Mouse (Mus musculus) megakaryocyte progenitor cell, adult 5-6 weeks (primary cell): Measurements from ENCODE around the gene Nbdy. TPM values are rescaled to one million over a fixed set of nuclear protein-coding genes. Genes with fewer than 3 reads are reported as not detected.

Experiments used
- ATAC-seq: replicated peaks from 2 replicates; pipeline ENCODE4 v1.8.0; 2016; ENCODE audit warnings: mild to moderate bottlenecking, moderate TSS enrichment, inconsistent platforms; ENCODE audit not compliant: poor library complexity
- total RNA-seq, 2 experiments: library from RNA; stranded (forward) in 1 of 2; stranded (reverse) in 1 of 2; fragments of 157-497, 149-512 nt in 1 of 2; fragments of 200-1000 nt in 1 of 2; gene quantifications; 2 replicates each; pipeline versions ENCODE4 v1.2.3 to v1.2.4; 2015 to 2017

Gene Nbdy
- 63.4 and 84.6 TPM in 2 replicates for total RNA-seq (2015)
- 30.4 and 39.1 TPM in 2 replicates for total RNA-seq (2017)

GRCm38 (mm10) chrX:153723110-153723916 lies at the start of gene Nbdy:
Nbdy (plus strand) TSS chrX:153723590.
- ATAC-seq, result peak; percentile 99

- ATAC-seq, result peak; percentile 78
Measured at GRCm38 (mm10) chrX:153695782-153696395, 27.5 kb upstream of the Nbdy start, which contains the start of gene Kctd12b. Kctd12b (minus strand) TSS chrX:153696391.

DNA sequence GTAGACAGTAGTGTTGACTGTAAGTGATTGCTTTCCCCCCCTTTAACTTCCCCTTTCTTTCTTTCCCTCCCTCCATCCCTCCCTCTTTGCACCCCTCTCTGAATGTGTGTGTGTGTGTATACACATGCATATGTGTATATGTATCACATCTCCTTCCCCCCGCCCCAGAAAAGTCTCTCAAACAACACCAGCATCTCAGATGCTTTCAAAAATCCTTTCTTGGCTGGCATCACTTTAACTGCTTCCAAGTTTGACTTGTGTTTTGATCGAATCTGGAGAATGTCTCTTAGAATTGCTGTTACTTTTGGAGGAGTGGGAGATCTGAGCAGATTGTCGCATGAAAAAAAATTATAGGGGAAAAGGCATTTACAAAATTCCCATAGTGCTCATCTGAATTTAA lies 22.9 kb upstream of the Nbdy start:
- no peak for ATAC-seq

DNA sequence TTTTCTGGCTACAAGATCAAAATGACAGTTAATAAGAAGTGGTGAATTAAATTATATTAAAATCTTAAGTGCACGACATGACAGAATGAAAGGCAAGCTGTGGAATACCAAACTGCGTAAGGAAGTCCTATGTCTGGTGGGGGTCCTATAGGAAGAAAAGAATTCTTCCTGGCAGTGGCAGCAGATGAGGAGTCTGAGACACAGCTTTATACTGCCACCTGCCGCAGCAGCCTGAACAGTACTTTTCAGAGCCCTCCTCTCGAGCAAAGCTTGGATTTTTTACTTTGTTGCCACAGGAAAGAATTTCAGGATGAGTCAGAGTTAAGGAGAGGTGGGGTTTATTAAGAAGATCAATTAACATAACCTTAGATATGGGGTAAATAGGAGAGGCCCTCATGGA lies 15.7 kb upstream of the Nbdy start:
- ATAC-seq, result peak; percentile 58

DNA sequence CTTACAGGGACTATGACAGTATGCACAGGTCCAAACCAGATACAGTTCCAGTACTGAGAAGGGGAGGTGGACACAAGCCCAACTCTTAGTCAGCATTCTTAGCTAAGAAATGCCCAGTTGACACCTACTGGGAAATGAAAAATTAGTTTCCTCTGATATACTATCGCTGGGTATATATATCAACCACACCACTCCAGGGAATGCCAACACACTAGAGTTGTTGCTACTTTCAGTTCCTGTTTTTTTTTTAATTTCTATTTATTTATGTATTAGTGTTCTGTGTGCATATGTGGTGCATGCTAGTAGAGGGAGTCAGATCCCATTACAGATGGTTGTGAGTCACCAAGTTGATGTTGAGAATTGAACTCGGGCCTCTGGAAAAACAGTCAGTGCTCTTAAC lies 6.7 kb upstream of the Nbdy start:
- ATAC-seq, result peak; percentile 58

GRCm38 (mm10) chrX:153719602-153720001 lies 3.8 kb upstream of the Nbdy start:
- peak; percentile 77 for ATAC-seq

DNA sequence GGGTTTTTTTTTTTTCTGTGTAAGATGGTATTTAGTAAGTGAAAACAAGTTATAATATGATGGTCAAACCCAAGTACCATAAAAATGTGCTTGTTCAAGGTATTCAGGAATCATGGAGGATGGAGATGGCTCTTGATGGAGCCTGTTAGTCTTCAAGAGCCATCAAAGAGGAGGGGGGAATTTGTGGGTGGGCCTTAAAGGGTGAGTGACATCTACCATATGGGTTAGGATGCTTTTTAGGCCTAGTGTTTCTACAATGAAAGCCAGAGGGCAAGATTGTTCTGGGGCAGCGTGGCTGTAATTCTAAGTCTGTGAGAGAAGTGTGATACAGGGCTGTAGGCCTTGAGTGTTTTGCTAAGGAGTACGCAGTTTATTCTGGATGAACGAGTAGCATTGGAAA lies 1.0 kb downstream of the Nbdy start:
- ATAC-seq, result 0 out of 2 replicates have a peak, but pooled peaks have one; percentile 10

GRCm38 (mm10) chrX:153735697-153736096 lies 12.3 kb downstream of the Nbdy start:
- no peak for ATAC-seq

GRCm38 (mm10) chrX:153742493-153742892 lies 19.1 kb downstream of the Nbdy start:
- ATAC-seq, result no peak

GRCm38 (mm10) chrX:153749230-153749629 lies 25.8 kb downstream of the Nbdy start:
- no peak for ATAC-seq

Other genes with a start within 250 kb of the Nbdy start
- gene Ubqln2, start 225.4 kb upstream of the Nbdy start, total RNA-seq (2015), result 46.2 and 48.8 TPM in 2 replicates
- gene Ubqln2, start 225.4 kb upstream of the Nbdy start, total RNA-seq (2017), result 4.2 and 6.4 TPM in 2 replicates
- not detected in 2 replicates for gene Cypt3, start 165.0 kb upstream of the Nbdy start, total RNA-seq (2015)
- not detected in 2 replicates for gene Cypt3, start 165.0 kb upstream of the Nbdy start, total RNA-seq (2017)
- gene Kctd12b, start 27.2 kb upstream of the Nbdy start, total RNA-seq (2015), result 1.7 TPM in 2 replicates
- gene Kctd12b, start 27.2 kb upstream of the Nbdy start, total RNA-seq (2017), result 1.8 and 1.9 TPM in 2 replicates
- not detected in 2 replicates for gene Spin2c, start 108.6 kb downstream of the Nbdy start, total RNA-seq (2015)
- 0.44 TPM in 1 of 2 replicates, not detected in the other for gene Spin2c, start 108.6 kb downstream of the Nbdy start, total RNA-seq (2017)